Mouse (Mus musculus): ENCODE data around the gene Ggn. TPM values are rescaled to one million over a fixed set of nuclear protein-coding genes. Genes with fewer than 3 reads are reported as not detected.
A peak's percentile ranks its signal among the peaks of the same experiment; 100 is the strongest.
"Not testable (repeated sequence)": the region's sequence is repeated elsewhere in the genome, so short reads cannot be mapped to it uniquely, and the experiment has no call there.

The Ggn gene
- 16.0 and 26.1 TPM in 2 replicates for polyA plus RNA-seq (2012; ENCODE audit: insufficient read depth, low replicate concordance)

DNA sequence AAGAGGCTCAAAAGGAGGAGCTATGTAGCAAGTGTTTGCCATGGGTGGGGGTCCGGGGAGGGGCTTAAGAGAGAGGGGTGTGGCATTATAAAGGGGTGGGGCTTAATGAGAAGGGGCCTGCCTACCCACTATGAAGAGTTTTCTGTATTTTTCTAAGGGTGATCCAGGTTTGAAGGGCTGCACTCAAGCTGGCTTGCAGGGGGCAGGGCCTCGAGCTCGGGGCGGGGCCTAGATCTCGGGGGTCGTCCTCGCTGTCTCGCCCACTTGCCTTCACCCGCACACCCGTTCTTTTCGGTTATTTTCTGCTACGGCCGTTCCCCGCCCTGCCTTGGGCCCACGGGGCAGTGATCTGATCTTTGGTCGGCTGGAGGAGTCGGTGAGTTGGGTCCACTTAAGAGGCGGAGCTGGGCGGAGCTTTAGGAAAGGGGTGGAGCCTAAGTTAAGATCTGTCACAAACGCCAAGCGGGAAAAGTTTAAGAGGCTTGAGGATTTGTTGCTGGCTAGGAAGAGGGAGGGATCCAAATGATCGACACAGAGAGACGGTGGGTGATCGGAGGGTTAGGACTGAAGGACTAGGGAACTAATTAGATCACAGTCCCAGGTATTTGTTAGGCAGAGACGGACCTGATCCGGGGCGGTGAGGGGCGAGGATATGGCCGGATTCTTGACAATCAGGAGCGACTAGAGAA lies at the start of gene Ggn, which contains the start of gene Spred3:
Gene Ggn, plus strand, starts transcription at position 145 of the 689 bp plus-strand sequence.
Gene Spred3, minus strand, starts transcription at position 346 of the 689 bp plus-strand sequence.
- peaks cover 2% of the 10 kb centered on the region for H3K27me3 ChIP-seq (replicated peaks)
- peaks cover 56% of the 10 kb centered on the region for H3K36me3 ChIP-seq (replicated peaks; ENCODE audit: low read length)
- peak within 1 kb of the TSS; percentile 95 for H3K4me3 ChIP-seq (replicated peaks)
- no peaks in the 10 kb centered on the region for H3K9me3 ChIP-seq
- TF ChIP-seq FLI1 (IDR thresholded peaks at IDR 0.05; ENCODE audit: low read length) (no peak), GATA1 (IDR thresholded peaks at IDR 0.05; ENCODE audit: borderline replicate concordance, low read length) (no peak)
- H3K4me1 ChIP-seq, result peaks cover 67% of the 10 kb centered on the region

DNA sequence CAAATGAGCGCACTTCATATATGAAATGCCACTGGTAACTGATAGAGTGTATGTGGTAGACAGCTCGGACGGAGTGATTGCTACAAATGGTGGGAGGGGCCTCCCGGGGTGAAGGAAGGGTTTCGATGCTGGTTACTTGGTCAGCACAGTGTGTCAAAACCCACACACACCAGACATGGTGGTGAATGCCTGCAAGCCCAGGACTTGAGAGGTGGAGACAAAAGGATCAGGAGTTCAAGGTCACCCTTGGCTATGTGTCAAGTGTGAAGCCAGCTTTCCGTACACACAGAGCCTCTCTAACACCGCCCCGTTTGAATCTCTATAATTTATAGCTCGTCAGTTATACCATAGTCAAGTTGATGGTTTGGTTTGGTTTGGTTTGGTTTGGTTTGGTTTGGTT lies 47.2 kb upstream of the Ggn start:
- Histone ChIP-seq H3K36me3 (replicated peaks; ENCODE audit: low read length) (no peaks in the 10 kb centered on the region), H3K4me3 (replicated peaks) (no peak overlapping the region), H3K4me1 (peaks cover 42% of the 10 kb centered on the region), H3K9me3 (no peaks in the 10 kb centered on the region), H3K27me3 (replicated peaks) (peaks cover 43% of the 10 kb centered on the region)
- TF ChIP-seq FLI1 (IDR thresholded peaks at IDR 0.05; ENCODE audit: low read length), result no peak
- TF ChIP-seq GATA1 (IDR thresholded peaks at IDR 0.05; ENCODE audit: borderline replicate concordance, low read length), result no peak

DNA sequence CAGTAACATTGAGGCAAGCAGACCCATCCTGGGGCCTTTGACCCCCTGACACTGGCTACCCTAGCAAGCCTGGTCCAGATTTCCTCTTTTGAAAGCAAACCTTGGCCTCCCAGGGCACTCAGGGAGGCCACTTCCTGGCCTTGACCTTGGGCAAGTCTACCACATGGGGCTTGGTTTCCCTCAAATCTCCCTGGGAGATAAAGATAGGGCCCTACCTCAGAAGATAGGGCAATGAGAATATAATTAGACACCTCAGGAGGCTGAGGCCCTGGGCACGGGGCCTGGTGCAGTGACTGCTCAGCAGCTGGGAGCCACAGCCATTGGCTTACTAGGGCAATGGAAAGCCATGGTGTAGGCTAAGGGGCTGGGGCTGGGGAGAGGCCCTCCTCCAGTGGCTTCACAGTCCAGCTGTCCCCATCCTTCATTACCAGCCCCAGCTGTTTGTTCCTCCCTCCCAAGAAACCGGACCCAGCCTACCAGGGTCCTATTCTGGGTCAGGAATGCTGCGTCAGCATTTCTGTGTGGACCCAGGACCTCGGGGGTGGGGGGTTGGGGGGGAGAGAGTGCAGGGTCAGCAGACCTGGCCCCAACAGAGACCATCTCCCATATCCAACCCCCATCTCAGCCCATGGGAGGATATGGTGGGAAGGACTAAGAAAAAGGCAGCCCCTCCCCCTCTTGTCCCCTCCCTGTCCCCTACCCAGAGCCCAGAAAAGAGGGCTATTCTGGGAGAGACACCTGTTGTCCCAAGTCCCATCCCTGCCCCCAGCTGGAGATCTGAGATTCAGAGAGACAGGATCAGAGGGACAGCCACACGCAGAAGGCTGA lies 46.3 kb upstream of the Ggn start:
- peaks cover 44% of the 10 kb centered on the region for H3K4me1 ChIP-seq
- TF ChIP-seq GATA1 (IDR thresholded peaks at IDR 0.05; ENCODE audit: borderline replicate concordance, low read length) (no peak), FLI1 (IDR thresholded peaks at IDR 0.05; ENCODE audit: low read length) (no peak)
- peaks cover 37% of the 10 kb centered on the region for H3K27me3 ChIP-seq (replicated peaks)
- no peaks in the 10 kb centered on the region for H3K36me3 ChIP-seq (replicated peaks; ENCODE audit: low read length)
- no peaks in the 10 kb centered on the region for H3K9me3 ChIP-seq
- no peak overlapping the region for H3K4me3 ChIP-seq (replicated peaks)

DNA sequence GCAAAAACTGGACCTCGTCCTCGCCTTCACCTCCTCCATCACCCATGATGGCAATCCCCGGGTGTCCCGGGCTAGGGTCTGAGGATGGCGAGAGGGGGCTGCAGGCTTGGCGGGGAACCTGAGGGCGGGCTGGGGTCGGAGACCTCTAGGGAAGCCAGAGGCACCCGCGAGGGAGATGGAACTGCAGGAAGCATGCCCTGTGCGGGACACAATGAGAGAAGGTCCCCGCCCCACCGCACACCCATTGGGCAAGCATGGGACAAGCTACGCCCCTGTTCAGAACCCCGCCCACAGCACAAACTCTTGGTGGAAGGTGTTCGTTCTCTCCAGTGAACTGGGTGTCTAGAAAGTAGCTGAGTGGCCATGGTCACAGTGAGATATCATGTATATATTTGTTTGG lies 45.0 kb upstream of the Ggn start, which contains the start of gene Ryr1:
Gene Ryr1, minus strand, starts transcription at position 210 of the 400 bp plus-strand sequence.
- Histone ChIP-seq H3K9me3 (no peaks in the 10 kb centered on the region), H3K4me1 (peaks cover 50% of the 10 kb centered on the region), H3K36me3 (replicated peaks; ENCODE audit: low read length) (no peaks in the 10 kb centered on the region), H3K27me3 (replicated peaks) (peaks cover 32% of the 10 kb centered on the region), H3K4me3 (replicated peaks) (peak within 1 kb of the TSS; percentile 81)
- no peak for TF ChIP-seq GATA1 (IDR thresholded peaks at IDR 0.05; ENCODE audit: borderline replicate concordance, low read length)
- TF ChIP-seq FLI1 (IDR thresholded peaks at IDR 0.05; ENCODE audit: low read length), result no peak

DNA sequence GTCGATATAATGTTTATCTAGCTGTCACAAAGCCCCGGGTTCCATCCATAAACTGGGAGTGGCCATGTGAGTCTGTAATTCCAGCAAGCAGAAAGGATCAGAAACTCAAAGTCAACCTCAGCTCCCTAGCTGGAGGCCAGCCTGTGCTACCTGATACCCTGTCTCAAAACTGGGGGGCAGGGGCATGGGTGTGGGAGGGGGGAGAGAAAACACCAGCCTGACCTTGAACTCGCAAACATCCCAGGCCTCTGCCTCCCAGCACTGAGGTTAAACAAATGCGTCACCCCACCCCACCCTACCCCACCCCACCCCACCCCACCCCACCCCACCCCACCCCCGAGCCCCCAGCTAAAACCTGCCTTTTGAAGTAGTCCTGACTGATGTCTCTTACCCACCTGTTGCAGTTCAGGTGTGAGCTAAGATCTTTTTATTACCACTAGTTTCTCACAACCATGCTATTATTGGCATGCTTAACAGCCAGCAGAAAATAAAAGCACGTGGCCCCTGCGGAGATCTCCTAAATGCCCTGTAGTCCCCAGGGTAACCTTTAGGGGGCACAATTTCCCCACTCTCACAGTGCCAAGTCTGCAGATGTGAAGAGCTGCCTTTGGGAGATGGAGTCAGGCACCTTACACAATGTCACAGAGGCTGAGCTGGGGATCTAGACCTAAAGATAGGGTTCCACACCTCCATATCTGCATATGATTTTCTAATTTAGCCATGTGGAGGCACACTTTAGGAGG lies 43.7 kb upstream of the Ggn start:
- no peaks in the 10 kb centered on the region for H3K9me3 ChIP-seq
- H3K4me1 ChIP-seq, result peaks cover 61% of the 10 kb centered on the region
- peaks cover 28% of the 10 kb centered on the region for H3K27me3 ChIP-seq (replicated peaks)
- no peaks in the 10 kb centered on the region for H3K36me3 ChIP-seq (replicated peaks; ENCODE audit: low read length)
- TF ChIP-seq GATA1 (IDR thresholded peaks at IDR 0.05; ENCODE audit: borderline replicate concordance, low read length) (no peak), FLI1 (IDR thresholded peaks at IDR 0.05; ENCODE audit: low read length) (no peak)
- peak overlapping the region; percentile 14 for H3K4me3 ChIP-seq (replicated peaks)

- no peaks in the 10 kb centered on the region for H3K9me3 ChIP-seq
- H3K27me3 ChIP-seq (replicated peaks), result peaks cover 17% of the 10 kb centered on the region
- H3K4me1 ChIP-seq, result peaks cover 61% of the 10 kb centered on the region
- no peaks in the 10 kb centered on the region for H3K36me3 ChIP-seq (replicated peaks; ENCODE audit: low read length)
- H3K4me3 ChIP-seq (replicated peaks), result peak overlapping the region; percentile 10
- TF ChIP-seq FLI1 (IDR thresholded peaks at IDR 0.05; ENCODE audit: low read length) (no peak), GATA1 (IDR thresholded peaks at IDR 0.05; ENCODE audit: borderline replicate concordance, low read length) (no peak)
These were observed 41.3 kb upstream of the Ggn start for GRCm38 (mm10) chr7:29128725-29129124.

DNA sequence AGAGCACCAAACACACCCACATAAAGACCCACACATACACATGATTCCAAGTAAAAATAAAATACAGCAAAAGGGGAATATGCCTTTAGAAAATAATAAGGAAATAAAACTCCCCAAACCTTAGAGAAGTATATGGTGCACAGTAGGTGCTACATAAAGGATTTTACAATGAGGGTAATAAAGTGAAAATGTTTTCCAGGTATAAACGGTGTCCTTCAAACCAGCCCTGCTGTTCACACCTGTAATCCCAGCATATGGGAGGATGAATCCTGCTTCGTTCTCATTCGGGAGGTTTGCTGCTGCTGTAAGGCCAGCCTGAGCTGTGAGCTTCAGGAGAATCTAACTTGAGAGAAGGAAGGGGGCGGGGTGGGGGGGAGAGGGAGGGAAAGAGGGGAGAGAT lies 35.8 kb upstream of the Ggn start:
- Histone ChIP-seq H3K4me3 (replicated peaks) (peak overlapping the region; percentile 90), H3K4me1 (peaks cover 56% of the 10 kb centered on the region), H3K9me3 (no peaks in the 10 kb centered on the region), H3K27me3 (replicated peaks) (peaks cover 8% of the 10 kb centered on the region), H3K36me3 (replicated peaks; ENCODE audit: low read length) (no peaks in the 10 kb centered on the region)
- TF ChIP-seq FLI1 (IDR thresholded peaks at IDR 0.05; ENCODE audit: low read length), result no peak
- TF ChIP-seq GATA1 (IDR thresholded peaks at IDR 0.05; ENCODE audit: borderline replicate concordance, low read length), result no peak

DNA sequence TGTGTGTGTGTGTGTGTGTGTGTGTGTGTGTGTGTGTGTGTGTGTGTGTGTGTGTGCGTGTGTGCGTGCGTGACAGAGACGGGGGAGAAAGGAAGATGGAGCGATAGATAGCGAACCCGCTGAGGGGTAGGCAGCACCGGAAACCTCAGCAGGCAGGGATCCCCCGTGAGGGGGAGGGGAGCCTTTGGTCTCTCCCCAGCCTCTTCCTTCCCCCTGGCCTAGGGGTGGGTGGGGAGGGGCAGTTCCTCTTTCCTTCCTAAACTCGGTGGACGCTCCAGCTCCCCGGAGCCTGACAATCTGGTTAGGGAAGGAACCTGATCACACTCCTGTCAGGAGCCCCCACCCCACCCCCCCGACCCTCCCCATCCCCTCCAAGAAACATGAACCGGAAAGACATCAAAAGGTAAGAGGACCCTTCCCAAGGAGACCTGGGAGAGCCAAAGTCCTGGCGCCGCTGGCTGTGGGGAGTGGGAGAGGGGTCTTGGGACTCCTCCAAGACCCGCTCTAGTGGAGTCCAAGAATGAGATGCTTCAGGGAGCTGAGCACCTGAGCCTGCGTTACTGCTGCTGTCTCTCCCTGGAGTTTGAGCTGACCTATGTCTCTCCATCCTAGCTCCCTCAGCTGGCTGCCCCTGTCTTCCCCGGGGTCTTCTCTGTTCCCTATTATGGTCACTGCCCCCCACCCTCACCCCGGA lies 35.2 kb upstream of the Ggn start, which contains the start of gene Rasgrp4:
Gene Rasgrp4, plus strand, starts transcription at position 159 of the 694 bp plus-strand sequence.
- Histone ChIP-seq H3K4me1 (peaks cover 54% of the 10 kb centered on the region), H3K36me3 (replicated peaks; ENCODE audit: low read length) (no peaks in the 10 kb centered on the region), H3K27me3 (replicated peaks) (peaks cover 8% of the 10 kb centered on the region), H3K4me3 (replicated peaks) (peak within 1 kb of the TSS; percentile 90), H3K9me3 (no peaks in the 10 kb centered on the region)
- TF ChIP-seq FLI1 (IDR thresholded peaks at IDR 0.05; ENCODE audit: low read length), result no peak
- TF ChIP-seq GATA1 (IDR thresholded peaks at IDR 0.05; ENCODE audit: borderline replicate concordance, low read length), result no peak

DNA sequence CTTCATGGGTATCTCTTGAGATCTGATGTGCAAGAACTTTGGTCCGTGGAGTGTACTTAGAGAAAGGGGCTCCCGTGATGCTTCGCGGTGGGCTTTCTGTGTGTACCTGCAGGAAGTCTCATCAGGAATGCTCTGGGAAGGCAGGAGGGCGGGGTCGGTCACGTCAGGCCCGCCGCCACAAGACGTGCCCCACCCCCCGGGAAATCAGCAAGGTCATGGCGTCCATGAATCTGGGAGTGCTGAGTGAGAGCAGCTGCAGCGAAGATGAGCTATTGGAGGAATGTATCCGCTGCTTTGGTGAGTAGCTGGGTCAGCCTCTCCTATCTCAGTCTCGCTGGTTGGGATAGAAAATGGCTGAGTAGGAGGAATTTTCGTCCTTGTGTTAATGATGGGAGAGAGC lies 32.6 kb upstream of the Ggn start:
- Histone ChIP-seq H3K36me3 (replicated peaks; ENCODE audit: low read length) (no peaks in the 10 kb centered on the region), H3K9me3 (no peaks in the 10 kb centered on the region), H3K4me1 (peaks cover 60% of the 10 kb centered on the region), H3K4me3 (replicated peaks) (no peak overlapping the region), H3K27me3 (replicated peaks) (peaks cover 8% of the 10 kb centered on the region)
- TF ChIP-seq GATA1 (IDR thresholded peaks at IDR 0.05; ENCODE audit: borderline replicate concordance, low read length) (no peak), FLI1 (IDR thresholded peaks at IDR 0.05; ENCODE audit: low read length) (no peak)

- H3K36me3 ChIP-seq (replicated peaks; ENCODE audit: low read length); H3K9me3 ChIP-seq; H3K27me3 ChIP-seq (replicated peaks); H3K4me3 ChIP-seq (replicated peaks): not testable (repeated sequence)
- peaks cover 69% of the 10 kb centered on the region for H3K4me1 ChIP-seq
These were observed 30.8 kb upstream of the Ggn start for GRCm38 (mm10) chr7:29139237-29139636.

Measured in megakaryocyte, embryonic 14.5 days (primary cell).